7 mouse cellular contexts compared by ENCODE assay signal in genomic region chr5:35574653-35575599, GRCm38 (mm10). TPM values are rescaled to one million over a fixed set of nuclear protein-coding genes. Genes with fewer than 3 reads are reported as not detected.
A peak's percentile ranks its signal among the peaks of the same experiment; 100 is the strongest.
DNase-seq lines count a peak whose midpoint lies in the region; ATAC-seq and TF ChIP-seq lines count a peak whose summit lies in the region.

Trmt44 (minus strand) TSS chr5:35575070.

- H3K4me2 ChIP-seq in embryonic facial prominence, embryonic 11.5 days (ENCODE audit: low read depth, low read length), result peak within 1 kb of the TSS; percentile 94
- peak within 1 kb of the TSS; percentile 95 for H3K4me2 ChIP-seq in limb, embryonic 12.5 days
- peak within 1 kb of the TSS; percentile 88 for H3K4me2 ChIP-seq in midbrain, embryonic 15.5 days

- no peak for TF ChIP-seq CTCF in kidney, adult 2 months (conservative IDR thresholded peaks at IDR 0.05; ENCODE audit: insufficient read depth, insufficient read length, low read depth, low read length)
- no peak for TF ChIP-seq CTCF in spleen, adult 2 months (IDR thresholded peaks at IDR 0.05; ENCODE audit: extremely low read depth, insufficient read depth, insufficient read length, insufficient replicate concordance)

- TF ChIP-seq POLR2A in kidney, adult 2 months (IDR thresholded peaks at IDR 0.05; ENCODE audit: low read depth, low read length), result peak; percentile 89
- TF ChIP-seq POLR2A in spleen, adult 2 months (IDR thresholded peaks at IDR 0.05; ENCODE audit: low read depth, low read length), result peak; percentile 79

- H3K4me1 ChIP-seq in embryonic facial prominence, embryonic 11.5 days (ENCODE audit: control insufficient read depth, insufficient read depth, low read length), result peaks cover 6% of the 10 kb centered on the region; the same call in 1 of the 2 replicates
- H3K4me1 ChIP-seq in kidney, adult 2 months (ENCODE audit: control insufficient read depth, insufficient read depth, low read length), result peaks cover 10% of the 10 kb centered on the region
- peaks cover 9% of the 10 kb centered on the region for H3K4me1 ChIP-seq in limb, embryonic 12.5 days (replicated peaks)
- H3K4me1 ChIP-seq in midbrain, embryonic 15.5 days, result peaks cover 15% of the 10 kb centered on the region
- H3K4me1 ChIP-seq in spleen, adult 2 months (ENCODE audit: control insufficient read depth, insufficient read depth, insufficient read length), result peaks cover 5% of the 10 kb centered on the region

- DNase-seq in adrenal gland, postnatal 14 days, result peak; percentile 96
- peak; percentile 95 for DNase-seq in embryonic facial prominence, embryonic 11.5 days (ENCODE audit: low spot score)
- DNase-seq in heart, adult 18-20 months, result peak; percentile 96
- peak; percentile 96 for DNase-seq in kidney, adult 2 months
- peak; percentile 50 to 89 for DNase-seq in spleen, adult 2 months (ENCODE audit: low read depth in 1 of 2, low spot score in 2 of 2)

- H3K27ac ChIP-seq in embryonic facial prominence, embryonic 11.5 days (replicated peaks; ENCODE audit: low read depth, low read length), result peak within 1 kb of the TSS; percentile 57; the same call in 1 of the 2 replicates
- peak within 1 kb of the TSS; percentile 82 for H3K27ac ChIP-seq in kidney, adult 2 months (ENCODE audit: insufficient read depth, low read depth, low read length)
- peak within 1 kb of the TSS; percentile 81 for H3K27ac ChIP-seq in limb, embryonic 12.5 days
- H3K27ac ChIP-seq in midbrain, embryonic 15.5 days, result peak within 1 kb of the TSS; percentile 87
- peak within 1 kb of the TSS; percentile 60 for H3K27ac ChIP-seq in spleen, adult 2 months (ENCODE audit: insufficient read depth, low read length)

- H3K9ac ChIP-seq in embryonic facial prominence, embryonic 11.5 days (replicated peaks; ENCODE audit: low read length), result peak within 1 kb of the TSS; percentile 75
- peak within 1 kb of the TSS; percentile 86 for H3K9ac ChIP-seq in limb, embryonic 12.5 days (replicated peaks)
- H3K9ac ChIP-seq in midbrain, embryonic 15.5 days, result peak within 1 kb of the TSS; percentile 76

- H3K36me3 ChIP-seq in embryonic facial prominence, embryonic 11.5 days (replicated peaks; ENCODE audit: control insufficient read depth, insufficient read depth, low read depth, low read length), result no peaks in the 10 kb centered on the region; the same call in 1 of the 2 replicates
- H3K36me3 ChIP-seq in kidney, adult 2 months (ENCODE audit: control insufficient read depth, insufficient read depth, low read length), result peaks cover 4% of the 10 kb centered on the region; the same call in 1 of the 2 replicates
- H3K36me3 ChIP-seq in limb, embryonic 12.5 days, result peaks cover 38% of the 10 kb centered on the region
- H3K36me3 ChIP-seq in midbrain, embryonic 15.5 days (replicated peaks), result peaks cover 19% of the 10 kb centered on the region; the same call in 1 of the 2 replicates
- peaks cover 8% of the 10 kb centered on the region; the same call in 1 of the 2 replicates for H3K36me3 ChIP-seq in spleen, adult 2 months (ENCODE audit: control insufficient read depth, insufficient read depth, low read length)

- H3K9me3 ChIP-seq in embryonic facial prominence, embryonic 11.5 days (replicated peaks; ENCODE audit: control insufficient read depth, low read length), result no peaks in the 10 kb centered on the region
- H3K9me3 ChIP-seq in limb, embryonic 12.5 days, result no peaks in the 10 kb centered on the region
- H3K9me3 ChIP-seq in midbrain, embryonic 15.5 days, result no peaks in the 10 kb centered on the region

- peak within 1 kb of the TSS; percentile 78 for H3K4me3 ChIP-seq in embryonic facial prominence, embryonic 11.5 days (ENCODE audit: low read depth, low read length)
- H3K4me3 ChIP-seq in kidney, adult 2 months (ENCODE audit: insufficient read depth, low read depth, low read length), result peak within 1 kb of the TSS; percentile 85
- H3K4me3 ChIP-seq in limb, embryonic 12.5 days (replicated peaks), result peak within 1 kb of the TSS; percentile 98
- peak within 1 kb of the TSS; percentile 83 for H3K4me3 ChIP-seq in midbrain, embryonic 15.5 days
- H3K4me3 ChIP-seq in spleen, adult 2 months (ENCODE audit: extremely low read depth, insufficient read depth, insufficient read length), result peak within 1 kb of the TSS; percentile 82

- 3% methylated on average over 56 of the region's 56 CpGs for WGBS in embryonic facial prominence, embryonic 11.5 days
- 3% methylated on average over 56 of the region's 56 CpGs for WGBS in kidney, adult 2 months
- WGBS in limb, embryonic 12.5 days, result 4% methylated on average over 56 of the region's 56 CpGs
- 4% methylated on average over 56 of the region's 56 CpGs for WGBS in midbrain, embryonic 15.5 days
- WGBS in spleen, adult 2 months, result 4% methylated on average over 56 of the region's 56 CpGs

- peak; percentile 94 for ATAC-seq in embryonic facial prominence, embryonic 11.5 days (replicated peaks; ENCODE audit: insufficient number of reproducible peaks, low FRiP score, low TSS enrichment, low read depth)
- ATAC-seq in limb, embryonic 12.5 days (ENCODE audit: insufficient number of reproducible peaks, insufficient read depth, low FRiP score, low TSS enrichment, low read depth), result peak; percentile 89
- peak; percentile 95 for ATAC-seq in midbrain, embryonic 15.5 days (replicated peaks)

- no peaks in the 10 kb centered on the region for H3K27me3 ChIP-seq in embryonic facial prominence, embryonic 11.5 days (ENCODE audit: control insufficient read depth, insufficient read depth, low read length)
- no peaks in the 10 kb centered on the region for H3K27me3 ChIP-seq in kidney, adult 2 months (replicated peaks; ENCODE audit: control insufficient read depth, insufficient read depth, low read length)
- H3K27me3 ChIP-seq in limb, embryonic 12.5 days, result peaks cover 3% of the 10 kb centered on the region; the same call in 1 of the 2 replicates
- peaks cover 2% of the 10 kb centered on the region; the same call in 1 of the 2 replicates for H3K27me3 ChIP-seq in midbrain, embryonic 15.5 days (replicated peaks)
- H3K27me3 ChIP-seq in spleen, adult 2 months (ENCODE audit: control insufficient read depth, insufficient read depth, low read length), result no peaks in the 10 kb centered on the region

RNA-seq across cellular contexts. Expression of gene Trmt44, which starts in this region (rescaled TPM):
- 6.5 and 7.0 TPM in 2 replicates for total RNA-seq in adrenal gland, postnatal 14 days (2021)
- 6.9 and 7.9 TPM in 2 replicates for polyA plus RNA-seq in embryonic facial prominence, embryonic 11.5 days (2014; fragmentation: Nextera tagmentation; extraction: Ambion mirVana)
- 1 to 10 TPM; 2.1 to 2.2 TPM for total RNA-seq in heart, adult 18-20 months (2021)
- polyA plus RNA-seq in kidney, adult 2 months (2012; rRNA removed), result 4.4 and 4.5 TPM in 2 replicates
- polyA plus RNA-seq in limb, embryonic 12.5 days (2016; fragmentation: Nextera tagmentation; extraction: Ambion mirVana), result 9.5 and 10.0 TPM in 2 replicates
- polyA plus RNA-seq in midbrain, embryonic 15.5 days (2015; fragmentation: Nextera tagmentation; extraction: Ambion mirVana), result 7.3 and 7.6 TPM in 2 replicates
- polyA plus RNA-seq in spleen, adult 2 months (2012; rRNA removed), result 4.8 and 5.2 TPM in 2 replicates

Comparison
In these comparisons a context has a peak if more than half of its experiments do, and no peak if none do; other contexts are left out.
1. Peak in every context shown above with its lines: DNase-seq, ATAC-seq, H3K4me3 ChIP-seq and H3K27ac ChIP-seq.